Mouse (Mus musculus) embryonic facial prominence, embryonic 13.5 days (tissue): Measurements from ENCODE around the gene Foxk1. TPM values are rescaled to one million over a fixed set of nuclear protein-coding genes. Genes with fewer than 3 reads are reported as not detected.
A peak's percentile ranks its signal among the peaks of the same experiment; 100 is the strongest.

Experiments
- ATAC-seq: fragments of 200-750 bp; cut with Nextera tagmentation; 2 replicates; pipeline ENCODE4 v1.8.0; 2017; ENCODE audit warnings: low read depth; ENCODE audit not compliant: insufficient number of reproducible peaks, insufficient read depth, low FRiP score, low TSS enrichment
- H3K27ac ChIP-seq: fragments of 300-500 bp; sonication (generic); 2 replicates; pipeline ENCODE4 v1.5.1; 2015; ENCODE audit warnings: moderate library complexity, mild to moderate bottlenecking, inconsistent platforms
- H3K27me3 ChIP-seq: fragments of 300-500 bp; sonication (generic); 2 replicates; pipeline ENCODE4 v1.6.1; 2015; ENCODE audit warnings: mild to moderate bottlenecking, inconsistent platforms
- H3K36me3 ChIP-seq: fragments of 300-500 bp; sonication (generic); 2 replicates; pipeline ENCODE4 v1.6.1; 2015; ENCODE audit warnings: mild to moderate bottlenecking, inconsistent platforms
- H3K4me1 ChIP-seq: fragments of 300-500 bp; sonication (generic); 2 replicates; pipeline ENCODE4 v1.6.1; 2015; ENCODE audit warnings: inconsistent platforms
- H3K4me2 ChIP-seq: fragments of 300-500 bp; sonication (generic); 2 replicates; pipeline ENCODE4 v1.6.1; 2015; ENCODE audit warnings: moderate library complexity, mild to moderate bottlenecking, inconsistent platforms
- H3K4me3 ChIP-seq: fragments of 300-500 bp; sonication (generic); 2 replicates; pipeline ENCODE4 v1.5.1; 2015; ENCODE audit warnings: mild to moderate bottlenecking, inconsistent platforms
- H3K9ac ChIP-seq: fragments of 300-500 bp; sonication (generic); 2 replicates; pipeline ENCODE4 v1.6.1; 2015; ENCODE audit warnings: mild to moderate bottlenecking, inconsistent platforms
- H3K9me3 ChIP-seq: fragments of 300-500 bp; sonication (generic); 2 replicates; pipeline ENCODE4 v1.6.1; 2016; ENCODE audit warnings: inconsistent platforms
- WGBS: fragments of 180-500 bp; shearing (Covaris S2); methylation state at CpG from one replicate; pipeline ENCODE4 v1.1.7; 2015; ENCODE audit warnings: mixed read lengths; 5-methylcytosine and 5-hydroxymethylcytosine counted together
- polyA plus RNA-seq: library from polyadenylated mRNA; unstranded; fragments of >200 nt; fragmentation: Nextera tagmentation; extraction: Ambion mirVana; gene quantifications from 2 replicates; pipeline ENCODE4 v1.2.1, GENCODE M21; 2015

Foxk1 gene
- polyA plus RNA-seq, 1 experiment from 2014 or later: 5.0 TPM

GRCm38 (mm10) chr5:142410348-142410747, 9.1 kb downstream of the Foxk1 start:
- Histone ChIP-seq H3K4me2 (peak overlapping the region; percentile 12), H3K27me3 (no peaks in the 10 kb centered on the region), H3K27ac (peak overlapping the region; percentile 65), H3K9me3 (no peaks in the 10 kb centered on the region), H3K36me3 (peaks cover 22% of the 10 kb centered on the region), H3K4me3 (no peak overlapping the region), H3K9ac (peak overlapping the region; percentile 37; the same call in 1 of the 2 replicates), H3K4me1 (peaks cover 83% of the 10 kb centered on the region)
- ATAC-seq: no peak
- 28% methylated on average over 7 of the region's 7 CpGs for WGBS

- WGBS: 60% methylated on average over 6 of the region's 6 CpGs
- Histone ChIP-seq H3K9me3 (no peaks in the 10 kb centered on the region), H3K4me3 (no peak overlapping the region), H3K9ac (peak overlapping the region; percentile 21; the same call in 1 of the 2 replicates), H3K36me3 (peaks cover 9% of the 10 kb centered on the region), H3K4me2 (no peak overlapping the region), H3K27ac (peak overlapping the region; percentile 41), H3K4me1 (peaks cover 68% of the 10 kb centered on the region), H3K27me3 (no peaks in the 10 kb centered on the region)
- no peak for ATAC-seq
Observed at GRCm38 (mm10) chr5:142412678-142413385, 11.5 kb downstream of the Foxk1 start.

- 15% methylated on average over 9 of the region's 9 CpGs for WGBS
- Histone ChIP-seq H3K4me1 (peaks cover 57% of the 10 kb centered on the region), H3K4me3 (no peak overlapping the region), H3K4me2 (peak overlapping the region; percentile 7; the same call in 1 of the 2 replicates), H3K9ac (peak overlapping the region; percentile 16; the same call in 1 of the 2 replicates), H3K27ac (peak overlapping the region; percentile 39; the same call in 1 of the 2 replicates), H3K9me3 (no peaks in the 10 kb centered on the region), H3K36me3 (peaks cover 11% of the 10 kb centered on the region; the same call in 1 of the 2 replicates), H3K27me3 (no peaks in the 10 kb centered on the region)
- ATAC-seq: no peak
Observed at GRCm38 (mm10) chr5:142413723-142414445, 12.6 kb downstream of the Foxk1 start.

GRCm38 (mm10) chr5:142415401-142415800, 14.1 kb downstream of the Foxk1 start:
- H3K4me1 ChIP-seq: peaks cover 44% of the 10 kb centered on the region
- WGBS: 68% methylated on average over 6 of the region's 6 CpGs
- no peak overlapping the region for H3K4me3 ChIP-seq

GRCm38 (mm10) chr5:142416070-142416775, 14.9 kb downstream of the Foxk1 start:
- Histone ChIP-seq H3K4me2 (no peak overlapping the region), H3K9me3 (no peaks in the 10 kb centered on the region), H3K4me1 (peaks cover 38% of the 10 kb centered on the region), H3K27me3 (no peaks in the 10 kb centered on the region), H3K9ac (no peak overlapping the region), H3K4me3 (no peak overlapping the region), H3K27ac (peak overlapping the region; percentile 53; the same call in 1 of the 2 replicates), H3K36me3 (peaks cover 30% of the 10 kb centered on the region)
- 23% methylated on average over 14 of the region's 14 CpGs for WGBS
- no peak for ATAC-seq

More at GRCm38 (mm10) chr5:142415401-142415800, 14.1 kb downstream of the Foxk1 start:
- Histone ChIP-seq H3K9me3 (no peaks in the 10 kb centered on the region), H3K27me3 (no peaks in the 10 kb centered on the region), H3K27ac (no peak overlapping the region), H3K9ac (no peak overlapping the region), H3K4me2 (no peak overlapping the region), H3K36me3 (peaks cover 22% of the 10 kb centered on the region)
- ATAC-seq: no peak

GRCm38 (mm10) chr5:142417104-142417503, 15.8 kb downstream of the Foxk1 start:
- H3K27me3 ChIP-seq: no peaks in the 10 kb centered on the region
- H3K36me3 ChIP-seq: peaks cover 38% of the 10 kb centered on the region
- H3K9ac ChIP-seq: no peak overlapping the region
- no peak overlapping the region for H3K27ac ChIP-seq
- no peak for ATAC-seq
- peaks cover 38% of the 10 kb centered on the region for H3K4me1 ChIP-seq
- H3K9me3 ChIP-seq: no peaks in the 10 kb centered on the region
- H3K4me2 ChIP-seq: no peak overlapping the region
- WGBS: 78% methylated on average over 3 of the region's 3 CpGs
- H3K4me3 ChIP-seq: no peak overlapping the region

- peaks cover 32% of the 10 kb centered on the region for H3K4me1 ChIP-seq
- WGBS: 82% methylated on average over 9 of the region's 9 CpGs
- H3K4me3 ChIP-seq: no peak overlapping the region
- H3K9ac ChIP-seq: no peak overlapping the region
- no peaks in the 10 kb centered on the region for H3K27me3 ChIP-seq
- no peak overlapping the region for H3K4me2 ChIP-seq
- no peaks in the 10 kb centered on the region for H3K9me3 ChIP-seq
- no peak for ATAC-seq
- peaks cover 39% of the 10 kb centered on the region for H3K36me3 ChIP-seq
- H3K27ac ChIP-seq: no peak overlapping the region
Observed at GRCm38 (mm10) chr5:142417876-142418275, 16.6 kb downstream of the Foxk1 start.

GRCm38 (mm10) chr5:142418419-142418818, 17.1 kb downstream of the Foxk1 start:
- Histone ChIP-seq H3K4me1 (peaks cover 30% of the 10 kb centered on the region), H3K9me3 (no peaks in the 10 kb centered on the region), H3K9ac (no peak overlapping the region), H3K27me3 (no peaks in the 10 kb centered on the region), H3K4me3 (no peak overlapping the region), H3K27ac (no peak overlapping the region), H3K36me3 (peaks cover 43% of the 10 kb centered on the region), H3K4me2 (no peak overlapping the region)
- no peak for ATAC-seq
- 89% methylated on average over 4 of the region's 4 CpGs for WGBS

GRCm38 (mm10) chr5:142420317-142420716, 19.0 kb downstream of the Foxk1 start:
- Histone ChIP-seq H3K9me3 (no peaks in the 10 kb centered on the region), H3K4me3 (no peak overlapping the region), H3K27ac (no peak overlapping the region), H3K4me1 (peaks cover 29% of the 10 kb centered on the region), H3K4me2 (no peak overlapping the region), H3K27me3 (no peaks in the 10 kb centered on the region), H3K9ac (no peak overlapping the region), H3K36me3 (peaks cover 48% of the 10 kb centered on the region)
- WGBS: 91% methylated on average over 4 of the region's 4 CpGs
- ATAC-seq: no peak

GRCm38 (mm10) chr5:142420920-142421319, 19.6 kb downstream of the Foxk1 start:
- H3K4me2 ChIP-seq: no peak overlapping the region
- H3K4me1 ChIP-seq: peaks cover 31% of the 10 kb centered on the region
- H3K36me3 ChIP-seq: peaks cover 48% of the 10 kb centered on the region
- H3K9ac ChIP-seq: no peak overlapping the region
- no peaks in the 10 kb centered on the region for H3K9me3 ChIP-seq
- H3K4me3 ChIP-seq: no peak overlapping the region
- no peaks in the 10 kb centered on the region for H3K27me3 ChIP-seq
- ATAC-seq: no peak
- 86% methylated on average over 9 of the region's 9 CpGs for WGBS
- H3K27ac ChIP-seq: no peak overlapping the region

GRCm38 (mm10) chr5:142421886-142422285, 20.6 kb downstream of the Foxk1 start:
- Histone ChIP-seq H3K4me3 (no peak overlapping the region), H3K9me3 (no peaks in the 10 kb centered on the region), H3K36me3 (peaks cover 52% of the 10 kb centered on the region), H3K4me2 (no peak overlapping the region), H3K27me3 (no peaks in the 10 kb centered on the region), H3K9ac (no peak overlapping the region), H3K4me1 (peaks cover 23% of the 10 kb centered on the region), H3K27ac (no peak overlapping the region)
- no peak for ATAC-seq
- WGBS: 80% methylated on average over 5 of the region's 5 CpGs
